Mouse (Mus musculus) hindbrain, embryonic 11.5 days (tissue): ENCODE measurements around the gene Metap2. TPM values are rescaled to one million over a fixed set of nuclear protein-coding genes. Genes with fewer than 3 reads are reported as not detected.
"Not testable (repeated sequence)": the region's sequence is repeated elsewhere in the genome, so short reads cannot be mapped to it uniquely, and the experiment has no call there.

Experiments used
- ATAC-seq: fragments of 200-750 bp; cut with Nextera tagmentation; 2 replicates; pipeline ENCODE4 v1.8.0; 2017; ENCODE audit warnings: mild to moderate bottlenecking, moderate TSS enrichment, moderate library complexity; ENCODE audit not compliant: low FRiP score
- DNase-seq: peaks from one replicate; pipeline ENCODE4 v3.0.0-alpha.2; 2015; ENCODE audit warnings: low spot score
- H3K27ac ChIP-seq: fragments of 300-500 bp; sonication (generic); 2 replicates; pipeline ENCODE4 v1.5.1; 2014; ENCODE audit warnings: mild to moderate bottlenecking, low read depth, low read length
- H3K27me3 ChIP-seq: fragments of 300-500 bp; sonication (generic); 2 replicates; pipeline ENCODE4 v1.6.1; 2014; ENCODE audit warnings: mild to moderate bottlenecking, low read length, moderate library complexity, mixed read lengths; ENCODE audit not compliant: control insufficient read depth, insufficient read depth
- H3K36me3 ChIP-seq: fragments of 300-500 bp; sonication (generic); 2 replicates; pipeline ENCODE4 v1.6.1; 2014; ENCODE audit warnings: mild to moderate bottlenecking, low read length, moderate library complexity, mixed read lengths; ENCODE audit not compliant: control insufficient read depth, insufficient read depth
- H3K4me1 ChIP-seq: fragments of 300-500 bp; sonication (generic); replicated peaks from 2 replicates; pipeline ENCODE4 v1.6.1; 2014; ENCODE audit warnings: low read length, mixed read lengths; ENCODE audit not compliant: control insufficient read depth, insufficient read depth
- H3K4me2 ChIP-seq: fragments of 300-500 bp; sonication (generic); replicated peaks from 2 replicates; pipeline ENCODE4 v1.6.1; 2014; ENCODE audit warnings: mild to moderate bottlenecking, low read depth, low read length
- H3K4me3 ChIP-seq: fragments of 300-500 bp; sonication (generic); 2 replicates; pipeline ENCODE4 v1.5.1; 2014; ENCODE audit warnings: low read depth, low read length
- H3K9ac ChIP-seq: fragments of 300-500 bp; sonication (generic); 2 replicates; pipeline ENCODE4 v1.6.1; 2014; ENCODE audit warnings: low read depth, low read length
- H3K9me3 ChIP-seq: fragments of 300-500 bp; sonication (generic); 2 replicates; pipeline ENCODE4 v1.6.1; 2016; ENCODE audit warnings: low read length; ENCODE audit not compliant: control insufficient read depth
- WGBS: fragments of 180-500 bp; shearing (Covaris S2); extraction: QIAGEN DNeasy Blood & Tissue Kit; methylation state at CpG from one replicate; pipeline ENCODE4 v1.1.7; 2014; 5-methylcytosine and 5-hydroxymethylcytosine counted together
- polyA plus RNA-seq: library from polyadenylated mRNA; unstranded; fragments of >200 nt; fragmentation: Nextera tagmentation; extraction: Ambion mirVana; gene quantifications from 2 replicates; pipeline ENCODE4 v1.2.1, GENCODE M21; 2014

Gene Metap2
- polyA plus RNA-seq, 1 experiment from 2014 or later: 236 TPM

- Histone ChIP-seq H3K4me3 (no peak overlapping the region), H3K27me3 (no peaks in the 10 kb centered on the region), H3K4me2 (no peak overlapping the region), H3K9me3 (no peaks in the 10 kb centered on the region; the same call in 1 of the 2 replicates), H3K27ac (no peak overlapping the region), H3K9ac (no peak overlapping the region), H3K36me3 (peaks cover 16% of the 10 kb centered on the region), H3K4me1 (no peaks in the 10 kb centered on the region)
- no peak for ATAC-seq
- no peak for DNase-seq
- WGBS: 95% methylated on average over 13 of the region's 13 CpGs
Observed at GRCm38 (mm10) chr10:93846706-93847105, 50.2 kb downstream of the Metap2 start.

GRCm38 (mm10) chr10:93835115-93835514 lies 61.8 kb downstream of the Metap2 start:
- H3K9me3 ChIP-seq, H3K4me2 ChIP-seq, DNase-seq, H3K4me3 ChIP-seq, ATAC-seq, H3K4me1 ChIP-seq, H3K9ac ChIP-seq, H3K36me3 ChIP-seq, H3K27ac ChIP-seq: not testable (repeated sequence)
- WGBS: 85% methylated on average over 7 of the region's 7 CpGs
- peaks cover 12% of the 10 kb centered on the region for H3K27me3 ChIP-seq

- Histone ChIP-seq H3K4me2 (peak overlapping the region; percentile 89), H3K4me3 (peak overlapping the region; percentile 80), H3K9me3 (no peaks in the 10 kb centered on the region), H3K27me3 (peaks cover 12% of the 10 kb centered on the region), H3K9ac (peak overlapping the region; percentile 60), H3K36me3 (no peaks in the 10 kb centered on the region), H3K27ac (peak overlapping the region; percentile 13; the same call in 1 of the 2 replicates), H3K4me1 (0 out of 2 replicates have a peak, but pooled peaks cover 6% of the 10 kb centered on the region)
- WGBS: 3% methylated on average over 13 of the region's 13 CpGs
- DNase-seq (no peak), ATAC-seq (no peak)
Observed at GRCm38 (mm10) chr10:93834394-93834745, 62.5 kb downstream of the Metap2 start.

- WGBS: under 1% methylated on average over 71 of the region's 75 CpGs
- no peaks in the 10 kb centered on the region for H3K9me3 ChIP-seq
- ATAC-seq (peak; percentile 96), DNase-seq (peak; percentile 94)
- H3K27ac ChIP-seq: peak overlapping the region; percentile 13; the same call in 1 of the 2 replicates
- H3K27me3 ChIP-seq: peaks cover 12% of the 10 kb centered on the region
- H3K4me2 ChIP-seq: peak overlapping the region; percentile 89
- H3K4me1 ChIP-seq: 0 out of 2 replicates have a peak, but pooled peaks cover 6% of the 10 kb centered on the region
- H3K36me3 ChIP-seq: no peaks in the 10 kb centered on the region
- peak overlapping the region; percentile 80 for H3K4me3 ChIP-seq
- peak overlapping the region; percentile 60 for H3K9ac ChIP-seq
Observed at GRCm38 (mm10) chr10:93833699-93834393, 63.0 kb downstream of the Metap2 start.

- 2% methylated on average over 16 of the region's 16 CpGs for WGBS
- 0 out of 2 replicates have a peak, but pooled peaks cover 6% of the 10 kb centered on the region for H3K4me1 ChIP-seq
- ATAC-seq: no peak
- no peaks in the 10 kb centered on the region for H3K9me3 ChIP-seq
- peak overlapping the region; percentile 80 for H3K4me3 ChIP-seq
- peaks cover 12% of the 10 kb centered on the region for H3K27me3 ChIP-seq
- H3K4me2 ChIP-seq: peak overlapping the region; percentile 89
- no peak for DNase-seq
- H3K36me3 ChIP-seq: no peaks in the 10 kb centered on the region
- 0 out of 2 replicates have a peak overlapping the region, but pooled peaks have one; percentile 37 for H3K9ac ChIP-seq
- no peak overlapping the region for H3K27ac ChIP-seq
Observed at GRCm38 (mm10) chr10:93833370-93833698, 63.6 kb downstream of the Metap2 start.

- 0 out of 2 replicates have a peak, but pooled peaks cover 6% of the 10 kb centered on the region for H3K4me1 ChIP-seq
- no peak overlapping the region for H3K9ac ChIP-seq
- peaks cover 12% of the 10 kb centered on the region for H3K27me3 ChIP-seq
- 29% methylated on average over 9 of the region's 9 CpGs for whole genome bisulfite sequencing
- H3K4me3 ChIP-seq: no peak overlapping the region
- no peak overlapping the region for H3K27ac ChIP-seq
- H3K9me3 ChIP-seq: no peaks in the 10 kb centered on the region
- ATAC-seq (no peak), DNase-seq (no peak)
- H3K4me2 ChIP-seq: no peak overlapping the region
- H3K36me3 ChIP-seq: no peaks in the 10 kb centered on the region
Observed at GRCm38 (mm10) chr10:93832811-93833210, 64.1 kb downstream of the Metap2 start.

- no peak for DNase-seq
- peak overlapping the region; percentile 19; the same call in 1 of the 2 replicates for H3K4me3 ChIP-seq
Observed at GRCm38 (mm10) chr10:93831730-93832574, 64.9 kb downstream of the Metap2 start.

GRCm38 (mm10) chr10:93830931-93831729 lies 65.8 kb downstream of the Metap2 start, which contains the start of gene Usp44:
Gene Usp44 (plus strand): TSS chr10:93831555.
- Histone ChIP-seq H3K4me3 (peak within 1 kb of the TSS; percentile 19; the same call in 1 of the 2 replicates), H3K27ac (no peak within 1 kb of the TSS), H3K9ac (peak within 1 kb of the TSS; percentile 11), H3K4me2 (peak within 1 kb of the TSS; percentile 34), H3K9me3 (no peaks in the 10 kb centered on the region), H3K4me1 (0 out of 2 replicates have a peak, but pooled peaks cover 6% of the 10 kb centered on the region), H3K27me3 (peaks cover 12% of the 10 kb centered on the region), H3K36me3 (no peaks in the 10 kb centered on the region)
- no peak for ATAC-seq
- DNase-seq: peak; percentile 52
- WGBS: 9% methylated on average over 22 of the region's 22 CpGs

More at GRCm38 (mm10) chr10:93831730-93832574, 64.9 kb downstream of the Metap2 start:
- no peak for ATAC-seq
- Histone ChIP-seq H3K27me3 (peaks cover 12% of the 10 kb centered on the region), H3K4me1 (0 out of 2 replicates have a peak, but pooled peaks cover 6% of the 10 kb centered on the region), H3K27ac (no peak overlapping the region), H3K9ac (peak overlapping the region; percentile 11), H3K9me3 (no peaks in the 10 kb centered on the region), H3K36me3 (no peaks in the 10 kb centered on the region), H3K4me2 (peak overlapping the region; percentile 34)
- WGBS: 2% methylated on average over 18 of the region's 18 CpGs
